Mouse (Mus musculus) liver, postnatal 0 days (tissue): ENCODE data around the gene Sap30bp. TPM values are rescaled to one million over a fixed set of nuclear protein-coding genes. Genes with fewer than 3 reads are reported as not detected.

Experiments used
- ATAC-seq: fragments of 200-750 bp; cut with Nextera tagmentation; 2 replicates; pipeline ENCODE4 v1.8.0; 2017; ENCODE audit warnings: mild to moderate bottlenecking, moderate library complexity
- DNase-seq: peaks from one replicate; pipeline ENCODE4 v3.0.0-alpha.2; 2016
- H3K27ac ChIP-seq: fragments of 300-500 bp; sonication (generic); 2 replicates; pipeline ENCODE4 v1.5.1; 2014; ENCODE audit warnings: antibody characterized with exemption, moderate library complexity, mild to moderate bottlenecking, low read depth
- H3K27me3 ChIP-seq: fragments of 300-500 bp; sonication (generic); 2 replicates; pipeline ENCODE4 v1.6.1; 2014; ENCODE audit warnings: low read length, control low read depth, mixed read lengths; ENCODE audit not compliant: insufficient read depth
- H3K36me3 ChIP-seq: fragments of 300-500 bp; sonication (generic); replicated peaks from 2 replicates; pipeline ENCODE4 v1.6.1; 2014; ENCODE audit warnings: mild to moderate bottlenecking, control low read depth, low read length, moderate library complexity, mixed read lengths; ENCODE audit not compliant: insufficient read depth
- H3K4me1 ChIP-seq: fragments of 300-500 bp; sonication (generic); 2 replicates; pipeline ENCODE4 v1.6.1; 2014; ENCODE audit warnings: antibody characterized with exemption, mild to moderate bottlenecking, control low read depth; ENCODE audit not compliant: insufficient read depth
- H3K4me2 ChIP-seq: fragments of 300-500 bp; sonication (generic); 2 replicates; pipeline ENCODE4 v1.6.1; 2014; ENCODE audit warnings: low read depth, mild to moderate bottlenecking, low read length, moderate library complexity, mixed read lengths
- H3K4me3 ChIP-seq: fragments of 300-500 bp; sonication (generic); 2 replicates; pipeline ENCODE4 v1.5.1; 2014; ENCODE audit warnings: low read depth, low read length
- H3K9ac ChIP-seq: fragments of 300-500 bp; sonication (generic); replicated peaks from 2 replicates; pipeline ENCODE4 v1.6.1; 2014; ENCODE audit warnings: mild to moderate bottlenecking, moderate library complexity
- H3K9me3 ChIP-seq: fragments of 300-500 bp; sonication (generic); 2 replicates; pipeline ENCODE4 v1.6.1; 2016; ENCODE audit warnings: mild to moderate bottlenecking, control low read depth, low read length, mixed read lengths
- CTCF ChIP-seq: sonication (generic); IDR thresholded peaks from 2 replicates; pipeline ENCODE4 v1.5.1; 2016; ENCODE audit warnings: antibody characterized with exemption, low read depth
- EP300 ChIP-seq: IDR thresholded peaks from 2 replicates; pipeline ENCODE4 v1.6.1; 2016; ENCODE audit warnings: antibody characterized with exemption, low read depth, mild to moderate bottlenecking
- WGBS: fragments of 180-500 bp; shearing (Covaris S2); extraction: QIAGEN DNeasy Blood & Tissue Kit; methylation state at CpG from one replicate; pipeline ENCODE4 v1.1.7; 2014; ENCODE audit not compliant: insufficient replicate concordance; 5-methylcytosine and 5-hydroxymethylcytosine counted together
- polyA plus RNA-seq: library from polyadenylated mRNA; unstranded; fragments of >200 nt; fragmentation: Nextera tagmentation; extraction: Ambion mirVana; gene quantifications from 2 replicates; pipeline ENCODE4 v1.2.1, GENCODE M21; 2015

Gene Sap30bp
- polyA plus RNA-seq, 1 experiment from 2014 or later, result 15.4 TPM

GRCm38 (mm10) chr11:115989686-115990085 is 56.6 kb downstream of the Sap30bp start:
- TF ChIP-seq EP300 (no peak), CTCF (no peak)
- Histone ChIP-seq H3K4me1 (no peaks in the 10 kb centered on the region), H3K36me3 (no peaks in the 10 kb centered on the region), H3K9ac (no peak overlapping the region), H3K4me3 (no peak overlapping the region), H3K27ac (no peak overlapping the region), H3K4me2 (peak overlapping the region; percentile 42; the same call in 1 of the 2 replicates), H3K9me3 (no peaks in the 10 kb centered on the region), H3K27me3 (no peaks in the 10 kb centered on the region)
- WGBS, result 44% methylated on average over 15 of the region's 15 CpGs
- ATAC-seq (no peak), DNase-seq (no peak)

- H3K9me3 ChIP-seq, result no peaks in the 10 kb centered on the region
- no peak overlapping the region for H3K9ac ChIP-seq
- H3K27ac ChIP-seq, result no peak overlapping the region
- DNase-seq, result no peak
- no peaks in the 10 kb centered on the region for H3K4me1 ChIP-seq
- ATAC-seq, result no peak
- H3K36me3 ChIP-seq, result no peaks in the 10 kb centered on the region
- no peak overlapping the region for H3K4me3 ChIP-seq
- no peak overlapping the region for H3K4me2 ChIP-seq
- H3K27me3 ChIP-seq, result no peaks in the 10 kb centered on the region
- TF ChIP-seq EP300 (no peak), CTCF (no peak)
- WGBS, result 59% methylated on average over 4 of the region's 4 CpGs
These were observed 59.0 kb downstream of the Sap30bp start for GRCm38 (mm10) chr11:115992098-115992497.

- Histone ChIP-seq H3K36me3 (no peaks in the 10 kb centered on the region), H3K27ac (no peak overlapping the region), H3K9me3 (no peaks in the 10 kb centered on the region), H3K9ac (no peak overlapping the region), H3K27me3 (0 out of 2 replicates have a peak, but pooled peaks cover 4% of the 10 kb centered on the region), H3K4me1 (0 out of 2 replicates have a peak, but pooled peaks cover 3% of the 10 kb centered on the region), H3K4me2 (no peak overlapping the region), H3K4me3 (no peak overlapping the region)
- 83% methylated on average over 3 of the region's 3 CpGs for WGBS
- no peak for ATAC-seq
- DNase-seq, result no peak
- TF ChIP-seq EP300, result no peak
- TF ChIP-seq CTCF, result no peak
These were observed 62.2 kb downstream of the Sap30bp start for GRCm38 (mm10) chr11:115995256-115995655.

- H3K36me3 ChIP-seq, result no peaks in the 10 kb centered on the region
- no peak overlapping the region for H3K4me2 ChIP-seq
- TF ChIP-seq EP300 (no peak), CTCF (no peak)
- ATAC-seq (no peak), DNase-seq (no peak)
- no peak overlapping the region for H3K9ac ChIP-seq
- H3K27me3 ChIP-seq, result 0 out of 2 replicates have a peak, but pooled peaks cover 4% of the 10 kb centered on the region
- H3K4me3 ChIP-seq, result no peak overlapping the region
- H3K4me1 ChIP-seq, result 0 out of 2 replicates have a peak, but pooled peaks cover 3% of the 10 kb centered on the region
- 73% methylated on average over 4 of the region's 4 CpGs for WGBS
- no peak overlapping the region for H3K27ac ChIP-seq
- no peaks in the 10 kb centered on the region for H3K9me3 ChIP-seq
These were observed 64.0 kb downstream of the Sap30bp start for GRCm38 (mm10) chr11:115997047-115997446.

GRCm38 (mm10) chr11:115997662-115998061 is 64.6 kb downstream of the Sap30bp start:
- 74% methylated on average over 5 of the region's 5 CpGs for WGBS
- DNase-seq (no peak), ATAC-seq (no peak)
- no peaks in the 10 kb centered on the region for H3K9me3 ChIP-seq
- 0 out of 2 replicates have a peak, but pooled peaks cover 4% of the 10 kb centered on the region for H3K27me3 ChIP-seq
- H3K4me1 ChIP-seq, result 0 out of 2 replicates have a peak, but pooled peaks cover 3% of the 10 kb centered on the region
- no peak overlapping the region for H3K4me2 ChIP-seq
- H3K36me3 ChIP-seq, result no peaks in the 10 kb centered on the region
- no peak overlapping the region for H3K4me3 ChIP-seq
- TF ChIP-seq EP300 (no peak), CTCF (no peak)
- H3K27ac ChIP-seq, result no peak overlapping the region
- H3K9ac ChIP-seq, result no peak overlapping the region

- TF ChIP-seq EP300, result no peak
- no peak for TF ChIP-seq CTCF
These were observed 65.9 kb downstream of the Sap30bp start for GRCm38 (mm10) chr11:115999027-115999426.

More at GRCm38 (mm10) chr11:115999027-115999426, 65.9 kb downstream of the Sap30bp start:
- Histone ChIP-seq H3K27me3 (0 out of 2 replicates have a peak, but pooled peaks cover 4% of the 10 kb centered on the region), H3K4me3 (no peak overlapping the region), H3K36me3 (no peaks in the 10 kb centered on the region), H3K9ac (no peak overlapping the region), H3K27ac (no peak overlapping the region), H3K4me2 (no peak overlapping the region), H3K4me1 (0 out of 2 replicates have a peak, but pooled peaks cover 3% of the 10 kb centered on the region), H3K9me3 (no peaks in the 10 kb centered on the region)
- ATAC-seq (no peak), DNase-seq (no peak)
- WGBS, result 30% methylated on average over 7 of the region's 7 CpGs
